Mouse (Mus musculus): Measurements from ENCODE around the gene Zfp512b. TPM values are rescaled to one million over a fixed set of nuclear protein-coding genes. Genes with fewer than 3 reads are reported as not detected.

Zfp512b gene
- total RNA-seq (2014; fragmentation: Nextera tagmentation) = 43.1 and 46.6 TPM in 2 replicates
- 7.1 and 21.9 TPM in 2 replicates for total RNA-seq (2017)

GRCm38 (mm10) chr2:181592231-181593041, at the start of gene Zfp512b:
Gene Zfp512b (minus strand): TSS chr2:181592803.
- ATAC-seq (replicated peaks; ENCODE audit: low FRiP score, low TSS enrichment, poor library complexity, severe bottlenecking) = peak; percentile 11; the same call in 1 of the 2 replicates

- no peak for ATAC-seq (replicated peaks; ENCODE audit: low FRiP score, low TSS enrichment, poor library complexity, severe bottlenecking)
These were observed 43.3 kb upstream of the Zfp512b start for GRCm38 (mm10) chr2:181635865-181636264.

GRCm38 (mm10) chr2:181632624-181633023, 40.0 kb upstream of the Zfp512b start:
- no peak for ATAC-seq (replicated peaks; ENCODE audit: low FRiP score, low TSS enrichment, poor library complexity, severe bottlenecking)

GRCm38 (mm10) chr2:181628471-181628870, 35.9 kb upstream of the Zfp512b start:
- no peak for ATAC-seq (replicated peaks; ENCODE audit: low FRiP score, low TSS enrichment, poor library complexity, severe bottlenecking)

GRCm38 (mm10) chr2:181623401-181623800, 30.8 kb upstream of the Zfp512b start:
- ATAC-seq (replicated peaks; ENCODE audit: low FRiP score, low TSS enrichment, poor library complexity, severe bottlenecking) = 0 out of 2 replicates have a peak, but pooled peaks have one; percentile 50

GRCm38 (mm10) chr2:181618761-181619495, 26.3 kb upstream of the Zfp512b start:
- no peak for ATAC-seq (replicated peaks; ENCODE audit: low FRiP score, low TSS enrichment, poor library complexity, severe bottlenecking)

GRCm38 (mm10) chr2:181602367-181602766, 9.8 kb upstream of the Zfp512b start:
- ATAC-seq (replicated peaks; ENCODE audit: low FRiP score, low TSS enrichment, poor library complexity, severe bottlenecking) = no peak

GRCm38 (mm10) chr2:181601751-181602145, 9.1 kb upstream of the Zfp512b start:
- no peak for ATAC-seq (replicated peaks; ENCODE audit: low FRiP score, low TSS enrichment, poor library complexity, severe bottlenecking)

GRCm38 (mm10) chr2:181600828-181601750, 8.5 kb upstream of the Zfp512b start:
- ATAC-seq (replicated peaks; ENCODE audit: low FRiP score, low TSS enrichment, poor library complexity, severe bottlenecking) = peak; percentile 91

GRCm38 (mm10) chr2:181600226-181600758, 7.7 kb upstream of the Zfp512b start:
- no peak for ATAC-seq (replicated peaks; ENCODE audit: low FRiP score, low TSS enrichment, poor library complexity, severe bottlenecking)

GRCm38 (mm10) chr2:181598454-181599351, 6.1 kb upstream of the Zfp512b start, which contains the start of gene Samd10:
Gene Samd10 (minus strand): TSS chr2:181599212.
- peak; percentile 13; the same call in 1 of the 2 replicates for ATAC-seq (replicated peaks; ENCODE audit: low FRiP score, low TSS enrichment, poor library complexity, severe bottlenecking)

GRCm38 (mm10) chr2:181597378-181598061, 4.9 kb upstream of the Zfp512b start:
- peak; percentile 39 for ATAC-seq (replicated peaks; ENCODE audit: low FRiP score, low TSS enrichment, poor library complexity, severe bottlenecking)

- ATAC-seq (replicated peaks; ENCODE audit: low FRiP score, low TSS enrichment, poor library complexity, severe bottlenecking) = no peak
These were observed 3.8 kb upstream of the Zfp512b start for GRCm38 (mm10) chr2:181596221-181596960.

GRCm38 (mm10) chr2:181594946-181595696, 2.5 kb upstream of the Zfp512b start:
- ATAC-seq (replicated peaks; ENCODE audit: low FRiP score, low TSS enrichment, poor library complexity, severe bottlenecking) = no peak

GRCm38 (mm10) chr2:181593937-181594336, 1.3 kb upstream of the Zfp512b start:
- no peak for ATAC-seq (replicated peaks; ENCODE audit: low FRiP score, low TSS enrichment, poor library complexity, severe bottlenecking)

- ATAC-seq (replicated peaks; ENCODE audit: low FRiP score, low TSS enrichment, poor library complexity, severe bottlenecking) = peak; percentile 25
These were observed 429 bp upstream of the Zfp512b start for GRCm38 (mm10) chr2:181593042-181593421.
